Mouse (Mus musculus) forebrain, embryonic 14.5 days (tissue): Measurements from ENCODE around the gene Gnb1. TPM values are rescaled to one million over a fixed set of nuclear protein-coding genes. Genes with fewer than 3 reads are reported as not detected.

Experiments
- ATAC-seq: fragments of 200-750 bp; cut with Nextera tagmentation; 2 replicates; pipeline ENCODE4 v1.8.0; 2017; ENCODE audit warnings: mild to moderate bottlenecking, moderate library complexity
- DNase-seq: peaks from one replicate; pipeline ENCODE4 v3.0.0-alpha.2; 2015; ENCODE audit warnings: low spot score
- H3K27ac ChIP-seq: fragments of 300-500 bp; sonication (generic); 2 replicates; pipeline ENCODE4 v1.5.1; 2014; ENCODE audit warnings: low read depth, mild to moderate bottlenecking, control low read depth, low read length, moderate library complexity
- H3K27me3 ChIP-seq: fragments of 300-500 bp; sonication (generic); replicated peaks from 2 replicates; pipeline ENCODE4 v1.6.1; 2014; ENCODE audit warnings: low read length, control low read depth, mixed read lengths; ENCODE audit not compliant: control insufficient read depth, insufficient read depth
- H3K36me3 ChIP-seq: fragments of 300-500 bp; sonication (generic); 2 replicates; pipeline ENCODE4 v1.6.1; 2014; ENCODE audit warnings: low read length, control low read depth; ENCODE audit not compliant: control insufficient read depth, insufficient read depth
- H3K4me1 ChIP-seq: fragments of 300-500 bp; sonication (generic); 2 replicates; pipeline ENCODE4 v1.6.1; 2014; ENCODE audit warnings: antibody characterized with exemption, low read length, control low read depth; ENCODE audit not compliant: control insufficient read depth, insufficient read depth
- H3K4me2 ChIP-seq: fragments of 300-500 bp; sonication (generic); 2 replicates; pipeline ENCODE4 v1.6.1; 2014; ENCODE audit warnings: mild to moderate bottlenecking, control low read depth, low read length
- H3K4me3 ChIP-seq: fragments of 300-500 bp; sonication (generic); 2 replicates; pipeline ENCODE4 v1.5.1; 2014; ENCODE audit warnings: low read depth, low read length, control low read depth
- H3K9ac ChIP-seq: fragments of 300-500 bp; sonication (generic); 2 replicates; pipeline ENCODE4 v1.6.1; 2014; ENCODE audit warnings: mild to moderate bottlenecking, low read length, control low read depth, moderate library complexity
- H3K9me3 ChIP-seq: fragments of 300-500 bp; sonication (generic); replicated peaks from 2 replicates; pipeline ENCODE4 v1.6.1; 2016; ENCODE audit warnings: low read length, control low read depth, mixed read lengths; ENCODE audit not compliant: control insufficient read depth
- WGBS: fragments of 180-500 bp; shearing (Covaris S2); extraction: QIAGEN DNeasy Blood & Tissue Kit; methylation state at CpG from one replicate; pipeline ENCODE4 v1.1.7; 2014; 5-methylcytosine and 5-hydroxymethylcytosine counted together
- polyA plus RNA-seq: library from polyadenylated mRNA; unstranded; fragments of >200 nt; fragmentation: Nextera tagmentation; extraction: Ambion mirVana; gene quantifications from 2 replicates; pipeline ENCODE4 v1.2.1, GENCODE M21; 2014

Gene Gnb1
- polyA plus RNA-seq, 1 experiment from 2014 or later = 1,105 TPM

DNA sequence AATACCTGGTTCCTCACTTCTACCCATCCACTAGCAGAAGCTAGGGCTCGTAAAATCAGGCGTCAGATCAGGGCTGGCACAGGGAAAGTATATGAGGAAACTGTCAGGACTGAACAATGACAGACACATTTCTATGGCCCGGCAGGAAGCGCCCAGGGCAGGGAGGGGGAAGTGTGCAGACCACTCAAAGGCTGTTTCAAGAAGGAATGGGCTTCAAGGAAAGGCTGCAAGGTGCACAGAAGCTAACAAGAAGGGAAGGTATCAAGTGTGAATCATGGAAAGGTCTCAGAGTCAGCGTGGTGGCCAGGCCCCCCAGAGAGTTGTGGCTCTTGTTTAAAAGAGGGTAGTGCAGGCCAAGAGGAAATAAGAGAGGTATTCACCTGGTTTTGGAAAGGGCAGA lies 705 bp upstream of the Gnb1 start:
- H3K27ac ChIP-seq = peak overlapping the region; percentile 44; the same call in 1 of the 2 replicates
- no peaks in the 10 kb centered on the region for H3K9me3 ChIP-seq
- no peaks in the 10 kb centered on the region for H3K27me3 ChIP-seq
- ATAC-seq (no peak), DNase-seq (peak; percentile 5)
- H3K9ac ChIP-seq = peak overlapping the region; percentile 100
- peak overlapping the region; percentile 99 for H3K4me3 ChIP-seq
- no peaks in the 10 kb centered on the region for H3K36me3 ChIP-seq
- H3K4me1 ChIP-seq = peaks cover 32% of the 10 kb centered on the region
- H3K4me2 ChIP-seq = peak overlapping the region; percentile 59
- 16% methylated on average over 5 of the region's 5 CpGs for WGBS

DNA sequence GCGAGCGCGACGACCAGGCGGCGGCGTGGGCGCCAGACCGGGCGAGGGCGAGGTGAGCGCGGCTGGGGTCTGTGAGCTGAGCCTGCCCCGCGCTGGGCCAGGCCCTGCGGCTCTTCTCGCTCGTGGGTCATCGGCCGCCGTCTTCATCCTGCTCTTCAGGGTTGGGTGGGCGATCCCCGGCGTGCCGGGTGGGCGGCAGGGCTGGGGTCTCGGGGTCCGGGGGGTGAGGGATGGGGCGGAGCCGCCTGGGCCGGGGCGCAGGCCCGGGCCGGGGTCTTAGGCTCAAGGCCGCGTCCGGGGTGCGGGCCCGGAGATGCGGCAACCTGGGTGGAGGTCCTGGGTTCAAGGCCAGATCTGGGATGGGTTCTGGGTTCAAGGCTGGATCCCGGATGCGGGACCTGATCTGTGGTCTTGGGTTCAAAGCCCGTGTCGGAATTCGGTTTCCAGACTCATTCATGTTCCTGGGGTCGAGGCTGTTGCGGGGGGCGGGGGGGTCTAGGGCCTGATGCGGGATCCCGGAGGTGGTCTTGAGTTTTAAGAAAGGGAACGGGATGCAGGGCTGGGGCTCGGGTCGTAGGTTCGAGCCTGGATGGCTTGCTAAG lies 469 bp downstream of the Gnb1 start:
- Histone ChIP-seq H3K9ac (peak overlapping the region; percentile 100), H3K9me3 (no peaks in the 10 kb centered on the region), H3K4me2 (peak overlapping the region; percentile 77), H3K4me3 (peak overlapping the region; percentile 99), H3K27ac (peak overlapping the region; percentile 94), H3K4me1 (peaks cover 32% of the 10 kb centered on the region), H3K27me3 (no peaks in the 10 kb centered on the region), H3K36me3 (no peaks in the 10 kb centered on the region)
- peak; percentile 44 for DNase-seq
- WGBS = under 1% methylated on average over 47 of the region's 54 CpGs
- ATAC-seq = peak; percentile 57

DNA sequence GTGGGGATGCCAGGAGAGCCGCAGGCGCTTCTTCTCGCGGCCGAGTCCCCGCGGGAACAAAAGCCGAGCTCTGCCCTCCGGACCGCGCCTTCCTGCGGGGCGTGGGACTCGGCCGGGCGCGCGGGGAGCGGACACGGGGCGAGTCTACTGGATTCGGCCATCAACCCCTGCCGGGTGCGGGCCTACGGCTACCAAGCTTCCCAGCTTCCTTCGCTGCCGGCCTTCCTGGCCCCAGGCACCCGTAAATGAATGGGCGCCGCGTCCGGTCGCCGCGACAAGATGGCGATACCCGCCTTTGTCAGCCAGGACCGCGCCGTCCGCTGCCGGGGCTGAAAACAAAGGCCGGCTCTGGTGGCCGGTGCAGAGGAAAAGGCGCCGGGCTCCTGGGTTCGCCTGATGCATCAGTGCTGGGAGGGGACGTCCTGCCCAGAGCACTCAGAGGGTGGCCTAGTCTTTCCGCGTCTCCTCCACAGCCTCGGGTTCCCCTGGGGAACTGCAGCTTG lies 1.0 kb downstream of the Gnb1 start:
- Histone ChIP-seq H3K36me3 (no peaks in the 10 kb centered on the region), H3K9me3 (no peaks in the 10 kb centered on the region), H3K4me2 (peak overlapping the region; percentile 77), H3K27ac (peak overlapping the region; percentile 94), H3K4me3 (peak overlapping the region; percentile 99), H3K4me1 (peaks cover 32% of the 10 kb centered on the region), H3K27me3 (no peaks in the 10 kb centered on the region), H3K9ac (peak overlapping the region; percentile 100)
- DNase-seq = peak; percentile 52
- WGBS = under 1% methylated on average over 50 of the region's 51 CpGs
- peak; percentile 33 for ATAC-seq

DNA sequence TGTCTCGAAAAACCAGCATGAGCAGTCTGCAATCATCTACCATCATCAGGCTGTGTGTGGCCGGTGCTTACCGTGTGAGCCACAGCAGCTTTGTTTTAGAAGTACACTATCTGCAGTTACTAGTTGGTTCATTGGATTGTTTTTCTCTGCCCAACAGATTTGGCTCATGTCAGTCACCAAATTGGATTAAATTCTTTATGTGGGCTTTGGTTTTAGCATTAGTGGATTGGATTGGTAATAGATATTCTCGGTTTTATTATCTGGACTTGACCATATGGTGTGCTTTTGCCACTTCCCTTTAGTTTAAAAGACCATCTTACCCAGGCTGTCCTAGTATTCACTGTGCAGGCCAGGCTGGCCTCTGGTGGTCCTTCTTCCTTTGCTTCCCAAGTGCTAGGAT lies 3.7 kb downstream of the Gnb1 start:
- H3K4me1 ChIP-seq = peaks cover 25% of the 10 kb centered on the region
- peak overlapping the region; percentile 25; the same call in 1 of the 2 replicates for H3K9ac ChIP-seq
- H3K4me3 ChIP-seq = no peak overlapping the region
- no peaks in the 10 kb centered on the region for H3K36me3 ChIP-seq
- H3K27ac ChIP-seq = no peak overlapping the region
- no peaks in the 10 kb centered on the region for H3K9me3 ChIP-seq
- whole genome bisulfite sequencing = 68% methylated on average over 4 of the region's 4 CpGs
- no peaks in the 10 kb centered on the region for H3K27me3 ChIP-seq
- DNase-seq (no peak), ATAC-seq (no peak)
- 0 out of 2 replicates have a peak overlapping the region, but pooled peaks have one; percentile 2 for H3K4me2 ChIP-seq

DNA sequence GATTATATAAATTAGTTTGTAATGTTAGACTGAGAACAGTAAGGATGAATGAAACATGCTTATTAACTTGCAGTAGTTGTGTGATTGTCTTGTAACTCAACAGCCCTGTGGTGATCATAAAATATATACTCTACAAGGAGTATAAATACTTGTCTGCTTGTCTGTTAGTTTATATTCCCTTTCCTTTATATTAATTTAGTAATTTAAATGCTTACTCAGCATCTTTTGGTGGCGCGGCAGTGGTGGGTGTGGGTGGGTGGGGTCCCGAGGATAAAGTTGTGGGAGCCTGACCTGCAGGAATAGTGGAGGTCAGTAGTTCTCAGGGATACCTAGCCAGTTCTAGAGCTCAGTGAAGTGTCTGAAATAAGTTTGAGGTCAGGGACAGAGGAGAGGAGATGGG lies 6.8 kb downstream of the Gnb1 start:
- Histone ChIP-seq H3K27me3 (no peaks in the 10 kb centered on the region), H3K27ac (no peak overlapping the region), H3K4me3 (no peak overlapping the region), H3K9me3 (no peaks in the 10 kb centered on the region), H3K9ac (no peak overlapping the region), H3K4me2 (no peak overlapping the region), H3K36me3 (no peaks in the 10 kb centered on the region), H3K4me1 (peaks cover 18% of the 10 kb centered on the region)
- no peak for ATAC-seq
- no peak for DNase-seq
- 93% methylated on average over 3 of the region's 3 CpGs for WGBS

DNA sequence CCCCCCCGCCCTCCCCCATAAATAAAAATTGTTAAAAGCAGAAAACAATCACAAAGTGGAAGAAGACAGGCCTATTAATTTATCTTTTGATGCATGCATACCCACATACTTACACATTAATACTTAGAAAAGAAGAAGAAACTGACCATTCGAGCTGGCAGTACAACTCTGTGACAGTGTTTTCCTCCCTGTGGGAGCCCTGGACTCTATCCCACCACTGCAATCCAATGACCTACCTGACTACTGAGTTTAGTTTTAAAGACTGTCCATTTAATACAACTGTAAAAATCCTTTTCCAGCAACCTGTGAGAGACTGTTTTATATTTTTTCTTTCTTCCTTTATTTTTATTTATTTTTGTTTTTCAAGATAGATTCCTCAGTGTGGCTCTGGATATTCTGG lies 10.0 kb downstream of the Gnb1 start:
- Histone ChIP-seq H3K4me3 (no peak overlapping the region), H3K9me3 (no peaks in the 10 kb centered on the region), H3K4me1 (peaks cover 6% of the 10 kb centered on the region; the same call in 1 of the 2 replicates), H3K27ac (no peak overlapping the region), H3K4me2 (no peak overlapping the region), H3K9ac (no peak overlapping the region), H3K27me3 (no peaks in the 10 kb centered on the region), H3K36me3 (no peaks in the 10 kb centered on the region)
- ATAC-seq (no peak), DNase-seq (no peak)
- WGBS = 70% methylated on average over 2 of the region's 2 CpGs

DNA sequence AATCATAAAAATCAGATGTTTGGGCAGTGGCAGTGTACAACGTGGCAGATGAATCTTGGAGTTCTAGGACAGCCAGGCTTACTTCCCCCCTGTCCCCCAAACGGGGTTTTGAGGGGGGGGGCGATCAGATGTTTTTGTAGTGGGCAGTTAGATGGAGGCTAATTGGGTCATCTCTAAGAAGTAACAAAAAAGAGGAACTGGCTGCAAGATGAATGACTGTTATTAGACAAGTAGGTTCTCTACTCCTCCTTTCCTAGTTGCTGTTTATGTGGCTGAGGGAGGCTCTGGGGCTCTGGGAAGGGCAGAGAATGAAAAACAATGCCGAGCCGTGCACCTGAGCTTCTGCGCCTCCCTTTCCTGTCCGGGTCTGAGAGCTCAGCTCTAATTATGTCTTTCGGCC lies 13.9 kb downstream of the Gnb1 start:
- Histone ChIP-seq H3K9ac (no peak overlapping the region), H3K36me3 (no peaks in the 10 kb centered on the region), H3K27ac (no peak overlapping the region), H3K4me2 (no peak overlapping the region), H3K4me3 (no peak overlapping the region), H3K9me3 (no peaks in the 10 kb centered on the region), H3K27me3 (no peaks in the 10 kb centered on the region), H3K4me1 (peaks cover 6% of the 10 kb centered on the region; the same call in 1 of the 2 replicates)
- no peak for DNase-seq
- no peak for ATAC-seq
- 74% methylated on average over 8 of the region's 8 CpGs for WGBS

DNA sequence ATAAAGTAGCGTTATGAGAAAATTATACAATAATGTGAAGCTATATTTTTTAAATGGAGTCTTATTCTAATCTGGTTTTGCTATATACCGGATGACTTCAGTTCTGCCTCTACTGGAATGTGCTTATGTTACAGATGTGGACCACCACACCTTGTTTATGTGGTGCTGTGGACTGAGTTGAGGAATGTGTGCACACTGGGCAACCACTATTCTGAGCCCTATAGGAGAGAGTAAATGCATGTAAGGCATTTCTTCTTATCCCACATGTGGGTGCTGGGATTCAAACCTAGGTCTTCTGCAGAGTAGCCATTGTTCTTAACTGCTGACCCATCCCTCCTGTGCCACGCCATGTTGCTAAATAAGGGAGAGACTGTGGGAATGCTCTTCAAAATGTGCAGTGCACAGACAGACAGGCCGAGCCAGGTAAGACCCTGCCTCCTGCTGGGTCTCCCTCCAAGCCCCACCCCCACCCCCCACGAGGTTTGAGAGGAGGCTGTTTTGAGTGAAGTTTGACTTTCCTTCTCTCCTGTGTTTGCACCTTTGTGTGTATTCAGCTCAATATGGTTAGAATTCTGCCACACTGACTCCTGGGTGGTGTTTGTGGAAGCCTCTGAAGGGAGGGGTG lies 14.6 kb downstream of the Gnb1 start:
- H3K9me3 ChIP-seq = no peaks in the 10 kb centered on the region
- no peak for ATAC-seq
- WGBS = 78% methylated on average over 5 of the region's 5 CpGs
- H3K9ac ChIP-seq = no peak overlapping the region
- H3K27ac ChIP-seq = no peak overlapping the region
- no peaks in the 10 kb centered on the region for H3K36me3 ChIP-seq
- no peak overlapping the region for H3K4me3 ChIP-seq
- H3K4me2 ChIP-seq = no peak overlapping the region
- DNase-seq = no peak
- no peaks in the 10 kb centered on the region for H3K27me3 ChIP-seq
- peaks cover 6% of the 10 kb centered on the region for H3K4me1 ChIP-seq

DNA sequence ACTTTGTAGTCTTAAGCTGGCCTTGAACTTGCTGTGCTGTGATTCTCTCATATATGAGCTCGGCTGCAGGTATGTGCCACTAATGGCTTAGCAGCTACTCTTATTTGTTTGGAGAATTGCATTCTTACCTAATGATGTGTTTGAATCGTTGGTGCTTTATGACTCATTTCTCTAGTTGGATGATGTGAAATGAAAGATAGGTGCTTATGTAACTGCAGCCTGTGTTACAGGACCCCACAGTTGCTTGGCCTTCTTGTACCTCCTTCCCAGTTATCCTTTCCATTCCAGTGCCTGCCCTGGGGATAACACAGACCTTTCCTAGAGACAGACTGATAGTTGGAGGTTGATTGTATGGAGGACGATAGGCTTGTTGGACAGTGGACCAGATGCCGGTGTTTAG lies 17.5 kb downstream of the Gnb1 start:
- Histone ChIP-seq H3K4me3 (no peak overlapping the region), H3K9ac (no peak overlapping the region), H3K27me3 (no peaks in the 10 kb centered on the region), H3K9me3 (no peaks in the 10 kb centered on the region), H3K4me1 (peaks cover 6% of the 10 kb centered on the region), H3K36me3 (no peaks in the 10 kb centered on the region), H3K4me2 (no peak overlapping the region), H3K27ac (no peak overlapping the region)
- ATAC-seq (no peak), DNase-seq (no peak)
- WGBS = 88% methylated on average over 4 of the region's 4 CpGs
